Mouse (Mus musculus) liver, postnatal 0 days (tissue): Measurements from ENCODE around the gene Snx7. TPM values are rescaled to one million over a fixed set of nuclear protein-coding genes. Genes with fewer than 3 reads are reported as not detected.

ENCODE experiments used
- ATAC-seq: fragments of 200-750 bp; cut with Nextera tagmentation; 2 replicates; pipeline ENCODE4 v1.8.0; 2017; ENCODE audit warnings: mild to moderate bottlenecking, moderate library complexity
- DNase-seq: peaks from one replicate; pipeline ENCODE4 v3.0.0-alpha.2; 2016
- H3K27ac ChIP-seq: fragments of 300-500 bp; sonication (generic); 2 replicates; pipeline ENCODE4 v1.5.1; 2014; ENCODE audit warnings: antibody characterized with exemption, moderate library complexity, mild to moderate bottlenecking, low read depth
- H3K27me3 ChIP-seq: fragments of 300-500 bp; sonication (generic); 2 replicates; pipeline ENCODE4 v1.6.1; 2014; ENCODE audit warnings: low read length, control low read depth, mixed read lengths; ENCODE audit not compliant: insufficient read depth
- H3K36me3 ChIP-seq: fragments of 300-500 bp; sonication (generic); replicated peaks from 2 replicates; pipeline ENCODE4 v1.6.1; 2014; ENCODE audit warnings: mild to moderate bottlenecking, control low read depth, low read length, moderate library complexity, mixed read lengths; ENCODE audit not compliant: insufficient read depth
- H3K4me1 ChIP-seq: fragments of 300-500 bp; sonication (generic); 2 replicates; pipeline ENCODE4 v1.6.1; 2014; ENCODE audit warnings: antibody characterized with exemption, mild to moderate bottlenecking, control low read depth; ENCODE audit not compliant: insufficient read depth
- H3K4me2 ChIP-seq: fragments of 300-500 bp; sonication (generic); 2 replicates; pipeline ENCODE4 v1.6.1; 2014; ENCODE audit warnings: low read depth, mild to moderate bottlenecking, low read length, moderate library complexity, mixed read lengths
- H3K4me3 ChIP-seq: fragments of 300-500 bp; sonication (generic); 2 replicates; pipeline ENCODE4 v1.5.1; 2014; ENCODE audit warnings: low read depth, low read length
- H3K9ac ChIP-seq: fragments of 300-500 bp; sonication (generic); replicated peaks from 2 replicates; pipeline ENCODE4 v1.6.1; 2014; ENCODE audit warnings: mild to moderate bottlenecking, moderate library complexity
- H3K9me3 ChIP-seq: fragments of 300-500 bp; sonication (generic); 2 replicates; pipeline ENCODE4 v1.6.1; 2016; ENCODE audit warnings: mild to moderate bottlenecking, control low read depth, low read length, mixed read lengths
- CTCF ChIP-seq: sonication (generic); IDR thresholded peaks from 2 replicates; pipeline ENCODE4 v1.5.1; 2016; ENCODE audit warnings: antibody characterized with exemption, low read depth
- EP300 ChIP-seq: IDR thresholded peaks from 2 replicates; pipeline ENCODE4 v1.6.1; 2016; ENCODE audit warnings: antibody characterized with exemption, low read depth, mild to moderate bottlenecking
- WGBS: fragments of 180-500 bp; shearing (Covaris S2); extraction: QIAGEN DNeasy Blood & Tissue Kit; methylation state at CpG from one replicate; pipeline ENCODE4 v1.1.7; 2014; ENCODE audit not compliant: insufficient replicate concordance; 5-methylcytosine and 5-hydroxymethylcytosine counted together
- polyA plus RNA-seq: library from polyadenylated mRNA; unstranded; fragments of >200 nt; fragmentation: Nextera tagmentation; extraction: Ambion mirVana; gene quantifications from 2 replicates; pipeline ENCODE4 v1.2.1, GENCODE M21; 2015

The Snx7 gene
- polyA plus RNA-seq, 1 experiment from 2014 or later = 14.1 TPM

- Histone ChIP-seq H3K36me3 (no peaks in the 10 kb centered on the region), H3K4me2 (peak overlapping the region; percentile 80), H3K4me3 (peak overlapping the region; percentile 51), H3K9me3 (no peaks in the 10 kb centered on the region), H3K9ac (peak overlapping the region; percentile 66; the same call in 1 of the 2 replicates), H3K27ac (peak overlapping the region; percentile 81), H3K4me1 (peaks cover 5% of the 10 kb centered on the region; the same call in 1 of the 2 replicates), H3K27me3 (no peaks in the 10 kb centered on the region)
- ATAC-seq = peak; percentile 10
- no peak for DNase-seq
- WGBS = 55% methylated on average over 2 of the region's 2 CpGs
- TF ChIP-seq EP300 (no peak), CTCF (no peak)
These were observed 645 bp downstream of the Snx7 start for GRCm38 (mm10) chr3:117868091-117868490.

- no peak for ATAC-seq
- no peak overlapping the region for H3K9ac ChIP-seq
- 67% methylated on average over 12 of the region's 12 CpGs for WGBS
- no peak overlapping the region for H3K27ac ChIP-seq
- no peak for TF ChIP-seq EP300
- TF ChIP-seq CTCF = no peak
- no peaks in the 10 kb centered on the region for H3K9me3 ChIP-seq
- peaks cover 5% of the 10 kb centered on the region for H3K4me1 ChIP-seq
- DNase-seq = no peak
- H3K4me3 ChIP-seq = no peak overlapping the region
- H3K4me2 ChIP-seq = 0 out of 2 replicates have a peak overlapping the region, but pooled peaks have one; percentile 3
- H3K36me3 ChIP-seq = no peaks in the 10 kb centered on the region
- no peaks in the 10 kb centered on the region for H3K27me3 ChIP-seq
These were observed 1.9 kb downstream of the Snx7 start for GRCm38 (mm10) chr3:117866696-117867407.

GRCm38 (mm10) chr3:117865621-117866020 is 3.1 kb downstream of the Snx7 start:
- no peaks in the 10 kb centered on the region for H3K27me3 ChIP-seq
- no peak overlapping the region for H3K4me2 ChIP-seq
- H3K27ac ChIP-seq = no peak overlapping the region
- ATAC-seq (no peak), DNase-seq (no peak)
- no peak overlapping the region for H3K9ac ChIP-seq
- H3K4me3 ChIP-seq = no peak overlapping the region
- H3K4me1 ChIP-seq = peaks cover 5% of the 10 kb centered on the region
- no peaks in the 10 kb centered on the region for H3K9me3 ChIP-seq
- H3K36me3 ChIP-seq = no peaks in the 10 kb centered on the region
- no peak for TF ChIP-seq CTCF
- TF ChIP-seq EP300 = no peak

GRCm38 (mm10) chr3:117862951-117863350 is 5.8 kb downstream of the Snx7 start:
- H3K4me1 ChIP-seq = peaks cover 5% of the 10 kb centered on the region
- no peak overlapping the region for H3K9ac ChIP-seq
- TF ChIP-seq CTCF = no peak
- TF ChIP-seq EP300 = no peak
- H3K9me3 ChIP-seq = 0 out of 2 replicates have a peak, but pooled peaks cover 3% of the 10 kb centered on the region
- H3K36me3 ChIP-seq = no peaks in the 10 kb centered on the region
- H3K4me3 ChIP-seq = no peak overlapping the region
- no peak for ATAC-seq
- DNase-seq = no peak
- WGBS = 61% methylated on average over 2 of the region's 2 CpGs
- no peak overlapping the region for H3K4me2 ChIP-seq
- H3K27ac ChIP-seq = no peak overlapping the region
- no peaks in the 10 kb centered on the region for H3K27me3 ChIP-seq

GRCm38 (mm10) chr3:117861977-117862434 is 6.7 kb downstream of the Snx7 start:
- no peaks in the 10 kb centered on the region; the same call in 1 of the 2 replicates for H3K4me1 ChIP-seq
- TF ChIP-seq EP300 = no peak
- no peak for TF ChIP-seq CTCF
- 43% methylated on average over 6 of the region's 6 CpGs for WGBS
- H3K9ac ChIP-seq = no peak overlapping the region
- no peaks in the 10 kb centered on the region for H3K36me3 ChIP-seq
- H3K9me3 ChIP-seq = 0 out of 2 replicates have a peak, but pooled peaks cover 3% of the 10 kb centered on the region
- DNase-seq = no peak
- H3K27me3 ChIP-seq = no peaks in the 10 kb centered on the region
- peak; percentile 62 for ATAC-seq
- H3K4me3 ChIP-seq = no peak overlapping the region
- no peak overlapping the region for H3K4me2 ChIP-seq
- H3K27ac ChIP-seq = peak overlapping the region; percentile 19; the same call in 1 of the 2 replicates

- no peaks in the 10 kb centered on the region for H3K27me3 ChIP-seq
- 75% methylated on average over 3 of the region's 3 CpGs for WGBS
- no peaks in the 10 kb centered on the region for H3K36me3 ChIP-seq
- H3K4me1 ChIP-seq = no peaks in the 10 kb centered on the region; the same call in 1 of the 2 replicates
- no peak for DNase-seq
- no peak overlapping the region for H3K4me3 ChIP-seq
- no peak for ATAC-seq
- 0 out of 2 replicates have a peak, but pooled peaks cover 3% of the 10 kb centered on the region for H3K9me3 ChIP-seq
- no peak overlapping the region for H3K27ac ChIP-seq
- no peak overlapping the region for H3K9ac ChIP-seq
- no peak for TF ChIP-seq CTCF
- no peak overlapping the region for H3K4me2 ChIP-seq
These were observed 9.7 kb downstream of the Snx7 start for GRCm38 (mm10) chr3:117858996-117859395.
